Mouse (Mus musculus) lung, postnatal 0 days (tissue): ENCODE results near the gene Wdr35.

ENCODE experiments used
- CTCF ChIP-seq: IDR thresholded peaks from 2 replicates; pipeline ENCODE4 v1.5.1; 2016; ENCODE audit warnings: antibody characterized with exemption, mild to moderate bottlenecking
- EP300 ChIP-seq: IDR thresholded peaks from 2 replicates; pipeline ENCODE4 v1.6.1; 2016; ENCODE audit warnings: antibody characterized with exemption, mild to moderate bottlenecking, control low read depth

DNA sequence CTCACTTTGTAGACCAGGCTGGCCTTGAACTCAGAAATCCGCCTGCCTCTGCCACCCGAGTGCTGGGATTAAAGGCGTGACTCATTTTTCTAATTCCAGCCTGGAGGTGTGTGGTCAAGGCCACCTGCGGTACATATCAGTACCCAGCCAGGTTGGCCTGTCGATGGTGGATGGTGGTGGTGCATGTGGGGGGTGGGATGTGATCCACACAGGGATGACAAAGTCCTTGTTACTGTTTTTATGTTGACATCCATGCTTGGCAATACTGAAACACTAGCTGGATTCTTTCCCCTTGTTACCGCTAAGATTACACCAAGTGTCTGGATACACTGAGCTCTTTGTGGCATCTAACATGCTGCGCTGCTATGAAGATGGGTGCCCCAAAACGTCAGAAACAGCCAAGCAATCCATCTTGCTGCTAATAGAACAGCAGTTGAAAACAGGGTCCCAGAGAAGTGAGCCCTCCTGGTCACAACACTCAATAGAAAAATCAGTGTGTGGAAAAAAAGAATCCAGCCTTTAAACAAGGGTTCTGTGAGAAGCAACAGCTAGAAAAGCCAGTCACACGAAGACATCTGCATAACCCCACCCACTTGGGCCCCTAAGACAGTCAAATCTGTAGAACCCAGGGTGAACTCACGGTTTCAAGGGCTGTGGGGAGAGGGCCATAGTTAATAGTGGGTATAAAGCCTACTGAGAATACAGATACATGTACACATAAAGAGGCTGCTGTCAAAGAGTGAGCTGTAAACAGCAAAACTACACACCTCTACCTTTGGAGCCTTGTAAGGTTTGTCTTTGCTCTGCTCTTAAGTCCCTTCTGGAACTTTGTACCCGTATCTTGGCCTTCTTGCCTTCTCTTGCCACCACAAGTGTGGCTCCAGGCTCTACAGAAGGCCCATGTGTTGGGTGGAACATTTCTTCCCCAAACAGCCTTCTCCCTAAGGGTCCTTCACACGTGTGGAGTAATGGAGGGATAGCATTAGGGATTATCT, 33.4 kb upstream of the Wdr35 start:
- TF ChIP-seq CTCF (no peak), EP300 (no peak)
